Mouse (Mus musculus) C2C12 (cell line): ENCODE data around the gene Ccl9. TPM values are rescaled to one million over a fixed set of nuclear protein-coding genes. Genes with fewer than 3 reads are reported as not detected.

ENCODE experiments used
- H3K27me3 ChIP-seq: one replicate; pipeline ENCODE4 v1.6.1; 2011; ENCODE audit not compliant: control insufficient read depth, insufficient read depth, insufficient read length
- H3K36me3 ChIP-seq: one replicate; pipeline ENCODE4 v1.6.1; 2011; ENCODE audit not compliant: control insufficient read depth, insufficient read depth
- H3K4me3 ChIP-seq: one replicate; pipeline ENCODE4 v1.5.1; 2011; ENCODE audit warnings: mild to moderate bottlenecking, control low read depth; ENCODE audit not compliant: poor library complexity, insufficient read depth, severe bottlenecking
- H3K79me2 ChIP-seq: one replicate; pipeline ENCODE4 v1.6.1; 2011; ENCODE audit not compliant: control insufficient read depth, insufficient read depth
- H3K79me3 ChIP-seq: one replicate; pipeline ENCODE4 v1.6.1; 2011; ENCODE audit warnings: low read depth, control low read depth
- H3ac ChIP-seq: one replicate; pipeline ENCODE3; 2011; ENCODE audit warnings: low read depth; ENCODE audit not compliant: control insufficient read depth, insufficient read length
- CEBPB ChIP-seq: IDR thresholded peaks from one replicate; pipeline ENCODE4 v1.6.1; 2011; ENCODE audit warnings: low read depth, mild to moderate bottlenecking, control low read depth, moderate library complexity
- CTCF ChIP-seq: IDR thresholded peaks from one replicate; pipeline ENCODE4 v1.5.1; 2011; ENCODE audit not compliant: control insufficient read depth, insufficient read depth, insufficient read length
- FOSL1 ChIP-seq: IDR thresholded peaks from one replicate; pipeline ENCODE4 v1.8.0; 2011; ENCODE audit warnings: mild to moderate bottlenecking, low read length; ENCODE audit not compliant: poor library complexity, insufficient read depth, severe bottlenecking
- MAX ChIP-seq: IDR thresholded peaks from one replicate; pipeline ENCODE4 v1.6.1; 2011; ENCODE audit warnings: mild to moderate bottlenecking, control low read depth
- MYOD1 ChIP-seq: IDR thresholded peaks from one replicate; pipeline ENCODE4 v1.6.1; 2011; ENCODE audit warnings: low read depth; ENCODE audit not compliant: control insufficient read depth, insufficient read length
- MYOG ChIP-seq: IDR thresholded peaks from one replicate; pipeline ENCODE4 v1.6.1; 2011; ENCODE audit not compliant: control insufficient read depth, insufficient read length; ENCODE audit errors: extremely low read depth
- USF1 ChIP-seq: IDR thresholded peaks from one replicate; pipeline ENCODE4 v1.6.1; 2011; ENCODE audit warnings: low read depth, mild to moderate bottlenecking, control low read depth, moderate library complexity
- polyA plus RNA-seq: library from polyadenylated mRNA; unstranded; fragments of >200 nt; fragmentation: generic; extraction: Trizol; gene quantifications from one replicate; pipeline ENCODE4 v1.2.1, GENCODE M21; 2012; ENCODE audit warnings: missing spikeins

Ccl9 gene
- polyA plus RNA-seq, 1 experiment = 2.5 TPM

GRCm38 (mm10) chr11:83529024-83529423 is 49.4 kb downstream of the Ccl9 start:
- TF ChIP-seq CTCF (no peak), CEBPB (no peak), MYOG (no peak), FOSL1 (no peak), USF1 (no peak), MYOD1 (no peak), MAX (no peak)
- Histone ChIP-seq H3K27me3 (no peaks in the 10 kb centered on the region), H3K4me3 (no peak overlapping the region), H3ac (no peak overlapping the region), H3K36me3 (no peaks in the 10 kb centered on the region), H3K79me2 (no peaks in the 10 kb centered on the region), H3K79me3 (no peaks in the 10 kb centered on the region)

Other genes with a start within 250 kb of the Ccl9 start
- 0.08 TPM for gene Rasl10b, start 169.5 kb downstream of the Ccl9 start, polyA plus RNA-seq
- gene Gas2l2, start 149.2 kb downstream of the Ccl9 start, polyA plus RNA-seq = not detected
- 1.5 TPM for gene 1700020L24Rik, start 141.0 kb downstream of the Ccl9 start, polyA plus RNA-seq
- 2.3 TPM for gene Mmp28, start 115.6 kb downstream of the Ccl9 start, polyA plus RNA-seq
- 44.6 TPM for gene Taf15, start 105.5 kb downstream of the Ccl9 start, polyA plus RNA-seq
- not detected for gene Heatr9, start 56.5 kb downstream of the Ccl9 start, polyA plus RNA-seq
- gene Ccl5, start 48.1 kb downstream of the Ccl9 start, polyA plus RNA-seq = 0.13 TPM
- gene Ccl6, start 14.5 kb upstream of the Ccl9 start, polyA plus RNA-seq = not detected
- gene Rpl9-ps1, start 67.0 kb upstream of the Ccl9 start, polyA plus RNA-seq = not detected
- gene Ccl3, start 70.7 kb upstream of the Ccl9 start, polyA plus RNA-seq = not detected
- gene Ccl4, start 83.9 kb upstream of the Ccl9 start, polyA plus RNA-seq = not detected
- gene Wfdc17, start 125.4 kb upstream of the Ccl9 start, polyA plus RNA-seq = not detected
- gene Wfdc18, start 130.4 kb upstream of the Ccl9 start, polyA plus RNA-seq = not detected
- gene Wfdc21, start 168.3 kb upstream of the Ccl9 start, polyA plus RNA-seq = not detected
- gene Heatr6, start 175.1 kb upstream of the Ccl9 start, polyA plus RNA-seq = 10.2 TPM